Mouse (Mus musculus) brain, embryonic 14.5 days (tissue): ENCODE results near the gene Eif4g3. TPM values are rescaled to one million over a fixed set of nuclear protein-coding genes. Genes with fewer than 3 reads are reported as not detected.

ENCODE experiments used
- DNase-seq: peaks from one replicate; pipeline ENCODE4 v3.0.0-alpha.2; 2011; ENCODE audit warnings: low read depth
- CTCF ChIP-seq: fragments of 200-500 bp; IDR thresholded peaks from 2 replicates; pipeline ENCODE4 v1.5.1; 2012; ENCODE audit warnings: inconsistent platforms, mild to moderate bottlenecking, moderate library complexity, borderline replicate concordance; ENCODE audit not compliant: insufficient read depth, insufficient read length; ENCODE audit errors: extremely low read depth
- POLR2A ChIP-seq: fragments of 200-500 bp; IDR thresholded peaks from 2 replicates; pipeline ENCODE4 v1.6.1; 2012; ENCODE audit warnings: mild to moderate bottlenecking, inconsistent platforms, borderline replicate concordance; ENCODE audit not compliant: poor library complexity, insufficient read depth, insufficient read length, severe bottlenecking; ENCODE audit errors: extremely low read depth
- polyA plus RNA-seq: library from polyadenylated mRNA; depleted of rRNA; stranded (reverse); fragments of >200 nt; gene quantifications from 2 replicates; pipeline ENCODE4 v1.2.3, GENCODE M21; 2012

Gene Eif4g3
- polyA plus RNA-seq, 1 experiment, result 149 TPM

GRCm38 (mm10) chr4:138068598-138068997 is 75.8 kb downstream of the Eif4g3 start:
- DNase-seq, result peak; percentile 82

DNA sequence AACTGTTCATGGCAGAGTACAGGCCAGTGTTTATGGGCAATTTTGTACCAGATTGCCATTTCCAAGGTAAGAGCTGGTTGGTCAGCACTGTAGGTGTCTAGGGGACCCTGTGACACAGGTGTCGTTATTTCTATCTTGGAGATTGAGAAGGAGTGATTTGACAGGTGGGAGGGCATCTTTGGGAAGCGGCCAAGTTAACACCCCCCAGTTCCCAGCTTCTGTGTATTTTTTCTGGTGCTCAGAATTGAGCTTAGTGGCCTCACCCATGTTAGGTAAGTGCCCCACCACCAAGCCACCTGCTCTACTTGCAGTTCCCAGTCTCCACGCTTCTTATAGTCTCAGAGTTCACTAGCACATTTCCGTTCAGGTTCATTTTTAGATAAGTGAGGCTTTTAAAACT is 76.5 kb downstream of the Eif4g3 start:
- no peak for DNase-seq
- no peak for TF ChIP-seq CTCF
- no peak for TF ChIP-seq POLR2A

More at GRCm38 (mm10) chr4:138068598-138068997, 75.8 kb downstream of the Eif4g3 start:
- no peak for TF ChIP-seq CTCF
- no peak for TF ChIP-seq POLR2A

DNA sequence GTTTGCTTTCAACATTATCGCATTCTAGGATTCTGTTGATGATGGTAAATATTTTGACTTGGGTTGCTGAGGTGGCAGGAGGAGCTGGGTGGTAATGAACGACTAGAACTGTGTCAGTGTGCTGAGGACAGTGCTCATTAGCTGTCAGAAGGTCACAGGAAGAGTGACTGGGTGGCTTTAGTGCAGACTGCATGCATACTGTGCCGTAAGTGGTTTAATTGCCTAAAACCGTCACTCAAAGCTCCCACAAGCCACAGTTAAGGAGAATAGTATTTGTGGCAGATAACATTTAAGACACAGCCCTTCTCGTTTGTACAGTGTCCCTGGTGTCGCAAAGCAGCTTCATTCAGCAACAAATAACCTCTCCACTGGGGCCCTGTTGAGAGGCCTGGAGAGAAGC is 78.7 kb downstream of the Eif4g3 start:
- TF ChIP-seq CTCF (no peak), POLR2A (no peak)

DNA sequence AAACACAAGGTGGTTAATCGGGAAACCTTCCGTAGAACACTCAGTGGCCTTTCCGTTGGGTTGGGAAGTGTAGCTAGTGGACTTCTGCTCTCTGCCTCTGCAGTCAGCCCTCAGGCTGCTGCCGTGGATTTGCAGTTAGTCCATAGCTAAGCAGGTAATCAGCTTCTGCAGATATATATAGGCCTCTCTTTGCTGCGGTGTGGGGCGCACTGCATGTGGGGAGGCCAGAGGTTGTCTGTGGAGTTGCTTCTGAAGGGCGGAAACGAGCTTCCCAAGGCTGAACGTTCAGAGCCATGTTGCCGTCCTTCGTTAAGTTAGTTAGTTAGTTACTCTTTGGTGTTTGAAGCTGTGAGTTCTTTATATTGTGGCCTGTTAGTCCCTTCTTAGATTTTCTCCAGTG is 80.3 kb downstream of the Eif4g3 start:
- no peak for DNase-seq
- TF ChIP-seq POLR2A, result no peak
- no peak for TF ChIP-seq CTCF

More for the DNA sequence above, 78.7 kb downstream of the Eif4g3 start:
- DNase-seq, result peak; percentile 65

- TF ChIP-seq CTCF (no peak), POLR2A (no peak)
- DNase-seq, result no peak
Observed at GRCm38 (mm10) chr4:138073531-138073930, 80.7 kb downstream of the Eif4g3 start.

DNA sequence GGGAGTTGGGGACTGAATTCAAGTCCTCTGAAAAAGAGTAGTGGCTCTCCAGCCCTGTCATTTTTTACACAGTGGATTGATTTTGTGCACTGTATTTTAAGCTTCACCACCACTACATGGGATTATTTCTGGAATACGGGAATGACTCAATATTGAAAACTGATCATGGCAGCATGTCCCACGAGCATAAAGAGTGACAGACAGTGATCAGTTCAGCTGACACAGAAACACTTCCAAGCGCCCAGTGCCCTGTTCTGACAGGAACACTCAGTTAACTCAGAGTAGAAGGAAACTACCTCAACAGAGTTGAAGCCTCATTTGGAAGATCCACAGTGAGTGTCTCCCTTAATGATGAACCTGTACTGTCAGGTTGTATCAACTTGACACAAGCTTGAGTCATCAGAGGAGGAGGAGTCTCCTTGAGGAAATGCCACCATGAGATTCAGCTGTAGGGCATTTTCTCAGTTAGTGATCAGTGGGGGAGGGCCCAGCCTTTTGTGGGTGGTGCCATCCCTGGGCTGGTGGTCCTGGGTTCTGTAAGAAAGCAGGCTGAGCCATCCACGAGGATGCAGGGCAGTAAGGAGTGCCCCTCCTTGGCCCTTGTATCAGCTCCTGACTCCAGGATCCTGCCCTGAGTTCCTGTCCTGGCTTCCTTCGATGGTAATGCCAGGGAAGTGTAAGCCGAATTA is 82.2 kb downstream of the Eif4g3 start:
- TF ChIP-seq POLR2A (no peak), CTCF (no peak)
- DNase-seq, result no peak

GRCm38 (mm10) chr4:138077663-138078295 is 85.0 kb downstream of the Eif4g3 start:
- DNase-seq, result no peak
- TF ChIP-seq POLR2A (no peak), CTCF (no peak)

DNA sequence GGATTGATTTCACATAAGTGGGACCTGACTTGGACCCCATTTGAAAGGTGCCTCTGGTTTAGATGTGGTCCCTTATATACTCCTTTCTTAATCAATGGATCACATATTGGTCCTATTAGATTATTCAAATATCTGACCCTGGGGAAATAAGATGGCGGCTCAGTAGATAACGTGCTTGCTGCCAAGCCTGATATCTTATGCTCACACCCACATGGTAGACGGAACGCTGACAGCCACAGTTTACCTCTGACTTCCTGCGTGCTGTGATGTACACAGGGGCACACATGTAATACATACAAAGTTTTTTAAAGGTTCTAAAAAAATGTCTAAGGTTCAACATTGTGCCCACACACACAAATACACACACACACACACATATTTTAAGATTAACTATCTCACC is 86.4 kb downstream of the Eif4g3 start:
- no peak for TF ChIP-seq POLR2A
- TF ChIP-seq CTCF, result no peak
- no peak for DNase-seq

GRCm38 (mm10) chr4:138082466-138082865 is 89.6 kb downstream of the Eif4g3 start:
- TF ChIP-seq POLR2A, result no peak
- no peak for TF ChIP-seq CTCF

DNA sequence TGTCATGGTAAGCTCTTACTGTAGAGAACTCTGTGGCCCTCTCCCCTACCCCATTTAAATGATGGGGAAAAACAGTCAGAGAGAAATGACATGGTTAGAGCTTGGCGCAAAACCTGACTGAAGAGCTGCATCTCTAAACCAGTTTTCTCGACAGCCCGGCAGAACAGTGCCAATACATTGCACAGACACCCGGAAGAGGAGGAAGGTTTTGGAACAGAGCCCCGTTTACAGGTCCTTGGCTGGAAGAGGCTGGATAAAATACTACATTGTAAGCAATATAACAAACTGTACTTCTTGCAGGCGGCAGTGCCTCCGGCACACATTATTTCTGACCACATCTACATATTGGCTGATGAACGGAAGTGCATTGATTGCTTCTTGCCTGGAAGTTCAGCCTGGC is 91.3 kb downstream of the Eif4g3 start:
- DNase-seq, result peak; percentile 37
- TF ChIP-seq CTCF, result no peak
- TF ChIP-seq POLR2A, result no peak

More at GRCm38 (mm10) chr4:138082466-138082865, 89.6 kb downstream of the Eif4g3 start:
- DNase-seq, result no peak

DNA sequence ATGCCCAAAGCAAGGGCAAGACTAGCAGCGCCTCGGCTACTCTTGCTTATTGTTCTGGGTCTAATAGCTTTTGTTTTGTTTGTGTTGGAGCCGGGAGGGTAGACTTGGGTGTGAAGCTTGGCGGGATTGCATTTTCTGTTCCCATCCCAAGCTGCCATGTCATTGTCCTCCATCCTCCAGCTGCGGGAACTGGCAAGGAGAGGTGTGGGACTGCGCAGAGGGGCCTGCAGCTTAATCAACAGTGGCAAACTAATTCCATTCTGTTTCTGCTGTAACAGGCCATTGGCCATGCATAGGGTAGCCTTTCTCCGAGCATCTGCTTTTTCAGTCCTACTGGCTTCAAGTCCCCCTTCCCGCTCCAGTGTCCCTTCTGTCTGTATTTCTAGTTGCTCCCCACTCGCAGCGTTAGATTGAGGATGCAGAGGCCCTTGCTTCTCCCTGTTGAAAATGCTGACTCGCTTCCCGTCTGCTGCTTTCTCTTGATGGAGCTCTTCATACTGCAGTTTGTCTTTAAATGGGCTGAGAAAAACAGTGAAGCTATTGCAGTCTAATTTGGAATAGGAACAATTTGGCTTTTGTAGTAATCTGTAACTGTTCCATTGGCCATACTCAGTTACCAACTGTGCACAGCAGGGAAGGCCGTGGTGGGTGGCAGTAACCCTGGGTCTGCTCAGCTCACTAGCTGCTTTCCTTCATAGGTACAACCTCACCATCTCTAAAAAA is 92.2 kb downstream of the Eif4g3 start:
- TF ChIP-seq POLR2A, result no peak
- TF ChIP-seq CTCF, result no peak
- peak; percentile 54 for DNase-seq
